Mouse (Mus musculus) kidney, adult 11 months (tissue): Measurements from ENCODE around the gene Setdb1.
"Not testable (repeated sequence)": the region's sequence is repeated elsewhere in the genome, so short reads cannot be mapped to it uniquely, and the experiment has no call there.

Experiments used
- DNase-seq: peaks from one replicate; pipeline ENCODE4 v3.0.0; 2022

Setdb1 gene

GRCm38 (mm10) chr3:95356701-95357449, at the start of gene Setdb1:
Gene Setdb1, minus strand, starts transcription at chr3:95357202.
- peak; percentile 87 for DNase-seq

DNA sequence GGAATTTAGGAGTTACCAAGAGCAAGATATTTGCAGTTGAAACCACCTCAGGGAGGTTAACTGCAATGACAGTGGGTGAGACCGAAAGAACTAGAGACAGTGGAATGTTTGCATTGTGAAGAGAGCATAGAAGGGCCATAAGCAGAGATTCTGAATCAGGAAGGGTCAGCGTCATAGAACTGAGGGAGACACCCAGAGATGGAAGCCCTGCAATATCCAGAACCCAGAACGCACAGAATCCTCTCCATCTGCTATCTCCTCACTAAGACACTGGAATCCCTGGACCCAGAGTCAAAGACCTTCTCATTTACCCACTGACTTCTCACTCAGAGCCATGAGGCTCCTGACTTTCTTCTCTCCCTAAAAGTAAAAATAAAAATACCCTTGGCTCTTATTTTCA, 45.7 kb upstream of the Setdb1 start, which contains the start of gene 4930558C23Rik:
Gene 4930558C23Rik, minus strand, starts transcription at position 101 of the 400 bp plus-strand sequence.
- DNase-seq: no peak

- DNase-seq: no peak
Measured at GRCm38 (mm10) chr3:95394385-95394784, 37.4 kb upstream of the Setdb1 start.

DNA sequence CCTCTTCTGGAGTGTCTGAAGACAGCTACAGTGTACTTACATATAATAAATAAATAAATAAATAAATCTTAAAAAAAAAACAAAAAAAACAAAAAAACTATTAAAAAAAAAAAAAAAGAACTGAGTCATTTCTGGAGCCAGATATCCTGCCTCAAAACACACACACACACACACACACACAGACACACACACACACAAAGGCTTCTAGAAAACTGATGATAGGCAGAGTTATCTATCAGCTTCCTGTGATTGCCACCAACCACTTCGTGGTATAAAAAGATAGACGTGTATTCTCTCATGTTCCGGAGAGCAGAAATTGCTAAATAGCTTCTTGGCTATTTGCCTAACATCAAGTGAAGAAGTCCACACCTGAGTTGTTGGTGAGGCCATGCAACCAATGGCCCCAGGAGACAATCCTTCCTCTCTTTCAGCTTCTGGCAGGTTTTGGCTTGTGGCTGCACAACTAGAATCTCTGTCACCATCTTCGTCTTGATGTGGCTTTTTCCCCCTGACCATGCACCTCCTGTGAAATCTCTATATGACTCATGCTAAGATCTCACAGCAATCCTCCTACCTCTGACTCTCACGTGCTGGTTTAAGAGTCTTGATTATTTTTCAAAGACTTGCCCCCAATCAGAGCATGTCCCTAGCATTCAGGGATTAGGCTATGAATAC, 28.5 kb upstream of the Setdb1 start:
- DNase-seq: no peak

DNA sequence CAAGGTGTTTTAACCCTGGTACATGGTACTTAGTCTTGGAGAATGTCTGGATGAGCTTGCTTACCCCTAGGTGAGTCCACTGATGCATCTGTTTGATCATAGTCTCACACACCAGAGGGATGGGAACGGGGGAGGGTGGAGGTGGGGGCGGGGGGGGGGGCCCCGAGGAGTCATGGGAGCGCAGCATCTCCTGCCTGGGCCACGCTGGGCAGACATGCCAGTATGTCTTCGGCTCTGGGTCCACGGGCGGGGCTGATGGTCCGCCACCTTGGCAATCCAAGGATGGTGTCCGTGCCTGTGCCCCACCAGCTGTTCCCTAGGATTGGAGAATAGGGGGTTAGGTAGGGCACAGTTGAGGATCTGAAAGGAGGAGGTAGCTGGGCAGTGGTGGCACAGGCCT, 16.2 kb upstream of the Setdb1 start:
- DNase-seq: no peak

- no peak for DNase-seq
Measured at GRCm38 (mm10) chr3:95370101-95370500, 13.1 kb upstream of the Setdb1 start.

- DNase-seq: not testable (repeated sequence)
Measured at GRCm38 (mm10) chr3:95360276-95360675, 3.3 kb upstream of the Setdb1 start.

DNA sequence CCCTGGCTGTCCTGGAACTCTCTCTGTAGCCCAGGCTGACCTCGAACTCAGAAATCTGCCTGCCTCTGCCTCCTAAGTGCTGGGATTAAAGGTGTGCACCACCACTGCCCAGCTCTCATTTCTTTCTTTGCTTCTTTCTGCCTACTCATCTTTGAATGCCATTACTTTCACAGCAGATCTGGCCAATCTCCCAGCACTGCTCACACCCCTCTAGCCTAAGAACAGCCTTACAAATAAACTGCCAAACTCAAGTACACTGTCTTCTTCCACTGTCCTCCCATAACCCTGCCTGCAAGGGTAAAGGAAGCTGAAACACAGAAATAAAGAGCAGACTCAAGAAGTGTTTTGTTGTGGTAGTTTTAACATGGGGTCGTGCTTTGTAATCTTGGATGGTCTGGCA, 744 bp upstream of the Setdb1 start:
- no peak for DNase-seq

- DNase-seq: not testable (repeated sequence)
Measured at GRCm38 (mm10) chr3:95355911-95356544, 974 bp downstream of the Setdb1 start.

- DNase-seq: no peak
Measured at GRCm38 (mm10) chr3:95349491-95349890, 7.5 kb downstream of the Setdb1 start.

DNA sequence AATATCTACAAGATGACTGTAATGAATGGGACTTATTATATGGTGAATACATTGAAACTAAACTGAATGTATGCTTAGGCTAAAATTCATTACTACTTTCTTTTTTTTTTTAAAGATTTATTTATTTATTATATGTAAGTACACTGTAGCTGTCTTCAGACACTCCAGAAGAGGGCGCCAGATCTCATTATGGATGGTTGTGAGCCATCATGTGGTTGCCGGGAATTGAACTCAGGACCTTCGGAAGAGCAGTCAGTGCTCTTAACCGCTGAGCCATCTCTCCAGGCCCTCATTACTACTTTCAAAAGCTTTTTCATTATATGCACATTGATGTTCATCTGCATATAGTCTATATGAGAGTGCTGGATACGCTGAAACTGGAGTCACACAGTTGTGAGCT, 8.7 kb downstream of the Setdb1 start:
- not testable (repeated sequence) for DNase-seq

GRCm38 (mm10) chr3:95346454-95346853, 10.5 kb downstream of the Setdb1 start:
- DNase-seq: no peak

DNA sequence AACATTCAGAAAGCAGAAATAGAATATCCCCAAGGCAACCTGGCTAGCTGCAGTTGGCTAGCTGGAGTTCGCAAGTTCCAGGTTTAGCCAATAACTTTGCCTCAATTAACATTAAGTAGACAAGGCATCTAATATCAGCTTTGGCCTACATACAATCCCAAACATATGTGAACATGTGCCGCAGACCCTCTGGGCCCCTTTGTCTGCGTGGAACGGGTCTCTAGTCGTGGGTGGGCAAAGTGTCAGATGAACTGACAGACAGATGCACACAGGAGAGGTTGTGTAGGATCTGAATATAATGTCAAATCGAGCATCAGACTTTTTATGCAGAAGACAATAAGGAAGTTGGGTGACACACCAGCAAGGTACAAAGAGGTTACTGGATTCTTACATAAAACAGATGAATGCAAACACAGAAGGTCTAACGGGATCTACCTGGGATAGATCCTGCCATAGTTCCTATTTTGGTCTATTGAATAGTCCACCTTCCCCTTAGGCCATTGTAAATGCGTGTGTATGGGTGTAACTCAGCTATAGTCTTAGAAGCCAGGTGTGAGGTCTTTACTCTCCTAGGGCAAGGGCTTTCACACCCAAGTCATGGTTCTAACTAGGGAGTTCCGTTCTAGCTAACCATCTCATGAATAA, 13.5 kb downstream of the Setdb1 start:
- not testable (repeated sequence) for DNase-seq

- DNase-seq: no peak
Measured at GRCm38 (mm10) chr3:95338251-95338650, 18.8 kb downstream of the Setdb1 start.

DNA sequence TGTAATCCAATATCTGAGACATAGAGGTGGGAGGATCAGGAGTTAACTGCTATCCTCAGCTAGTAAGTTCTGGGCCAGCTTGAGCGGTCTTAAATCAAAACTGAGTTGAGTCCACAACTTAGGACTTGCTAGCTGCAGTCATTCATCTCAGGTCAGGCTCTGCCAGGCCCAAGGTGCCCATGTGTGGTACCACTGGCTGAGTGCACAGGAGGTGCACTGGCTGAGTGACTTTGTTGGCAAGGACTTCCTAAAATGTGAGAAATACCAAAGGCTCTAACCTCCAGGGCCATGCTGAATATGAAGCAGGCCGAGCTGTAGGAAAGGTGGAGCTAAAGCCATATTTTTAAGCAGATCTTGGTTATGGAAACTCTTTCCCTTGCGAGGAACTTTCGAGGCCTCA, 19.7 kb downstream of the Setdb1 start:
- DNase-seq: no peak

DNA sequence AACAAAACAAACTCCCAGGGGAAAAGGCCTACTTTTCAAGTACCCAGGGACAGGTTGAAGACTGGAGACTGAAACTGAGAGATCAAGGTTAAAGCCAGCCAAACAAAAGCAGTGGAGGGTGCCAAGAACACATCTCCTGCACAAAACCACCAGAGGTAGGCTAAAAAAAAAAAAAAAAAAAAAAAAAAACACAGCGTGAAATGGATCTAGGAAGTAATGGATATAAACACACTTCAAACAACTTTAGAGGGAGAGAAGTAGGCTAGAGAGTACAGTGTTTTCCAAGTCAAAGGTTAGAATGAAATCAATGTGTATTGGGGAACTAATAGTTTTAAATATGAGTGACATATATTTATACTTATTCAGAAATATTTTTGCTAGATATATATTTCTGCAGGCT, 25.5 kb downstream of the Setdb1 start:
- DNase-seq: no peak

- DNase-seq: no peak
Measured at GRCm38 (mm10) chr3:95328803-95329404, 28.1 kb downstream of the Setdb1 start.

DNA sequence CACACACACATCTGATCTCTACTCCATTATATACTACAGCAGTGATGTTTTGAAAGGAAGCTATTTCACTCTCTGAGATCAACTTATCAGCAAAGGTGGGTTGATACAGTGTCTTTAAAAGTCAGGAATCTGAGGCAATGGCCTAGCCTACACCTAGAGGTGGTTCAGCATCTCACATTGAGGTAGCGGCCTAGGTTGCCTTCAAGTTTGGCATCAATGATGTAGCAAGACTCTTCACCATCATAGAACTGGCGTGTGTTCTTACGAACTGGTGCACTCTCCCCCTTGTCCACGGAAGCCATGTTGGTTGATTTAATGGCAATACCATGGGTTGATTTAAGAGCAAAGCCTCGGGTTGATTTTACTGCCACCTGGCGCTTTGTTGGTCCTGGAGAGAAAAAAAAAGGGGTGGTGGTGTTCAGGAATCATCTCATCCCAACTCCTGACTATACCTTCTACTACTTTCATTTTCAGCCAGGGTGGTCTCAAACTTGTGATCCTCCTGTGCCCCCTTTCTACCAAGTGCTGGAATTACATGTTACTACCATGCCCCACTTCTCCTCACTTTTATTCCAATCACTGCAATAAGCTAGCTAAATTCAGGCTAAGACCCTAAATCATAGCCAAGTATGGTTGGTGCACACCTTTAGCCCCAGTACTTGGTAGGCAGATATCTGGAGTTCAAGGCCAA, 32.4 kb downstream of the Setdb1 start:
- no peak for DNase-seq

GRCm38 (mm10) chr3:95323429-95323828, 33.6 kb downstream of the Setdb1 start:
- no peak for DNase-seq

DNA sequence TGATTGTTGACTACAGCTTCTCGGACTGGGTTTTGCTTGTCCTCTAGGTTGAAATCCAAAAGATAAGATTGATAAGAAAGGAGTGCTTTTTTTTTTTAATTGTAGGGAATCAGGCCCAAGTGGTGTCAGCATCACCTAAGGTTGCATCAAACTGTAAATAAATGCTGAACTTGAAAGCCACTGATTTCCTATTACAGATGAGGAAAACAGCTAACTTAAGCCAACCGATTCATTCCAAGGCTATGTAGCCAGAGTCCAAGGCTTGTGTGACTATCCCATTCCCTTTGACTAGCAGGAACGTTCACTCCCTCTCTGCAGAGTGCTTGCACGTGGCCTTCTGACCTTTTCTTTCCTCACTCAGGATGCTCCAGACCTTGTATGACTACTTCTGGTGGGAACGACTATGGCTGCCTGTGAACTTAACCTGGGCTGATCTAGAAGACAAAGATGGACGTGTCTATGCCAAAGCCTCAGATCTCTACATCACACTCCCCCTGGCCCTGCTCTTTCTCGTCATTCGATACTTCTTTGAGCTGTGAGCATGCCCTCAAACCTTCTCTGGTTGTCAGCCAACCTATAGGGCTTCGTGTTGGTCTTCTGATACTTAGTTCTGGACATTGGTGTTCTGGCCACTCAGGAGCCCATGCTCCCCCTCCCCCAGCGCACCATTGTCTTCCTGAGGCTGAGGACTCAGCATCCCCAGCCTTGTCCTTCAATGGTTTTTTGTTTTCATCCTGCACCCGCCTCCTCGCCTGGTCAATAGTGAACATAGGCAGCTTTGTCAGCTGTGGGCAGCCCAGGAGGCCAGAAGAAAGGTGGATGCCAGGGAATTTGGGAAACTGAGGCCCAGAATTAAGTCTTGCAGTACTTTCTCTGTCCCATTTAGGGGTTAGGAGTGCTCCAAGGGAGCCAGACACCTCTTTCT, 37.0 kb downstream of the Setdb1 start:
- no peak for DNase-seq

DNA sequence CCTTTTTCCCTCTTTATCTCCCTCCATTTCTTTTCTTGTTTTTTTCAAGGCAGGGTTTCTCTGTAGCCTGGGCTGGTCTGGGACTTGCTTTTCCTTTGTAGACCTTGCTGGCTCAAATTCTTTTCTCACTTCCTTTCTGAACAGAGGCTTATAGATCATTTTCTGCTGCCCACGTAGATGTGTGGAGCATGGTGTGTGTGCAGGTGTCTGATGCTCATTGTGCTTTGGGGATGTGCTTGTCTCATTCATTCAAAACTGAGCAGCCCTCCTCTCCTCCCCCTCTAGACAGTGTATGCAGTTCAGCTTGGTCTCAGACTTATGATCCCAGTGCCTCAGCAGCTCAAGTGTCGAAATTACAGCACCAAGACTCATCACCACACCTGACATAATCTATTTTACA, 37.9 kb downstream of the Setdb1 start:
- no peak for DNase-seq
